Mouse (Mus musculus) lung, adult 2 months (tissue): ENCODE measurements at regions not wholly inside any gene's neighbourhood (a gene's known extent, or its start where the extent isn't known, plus 50 kb on each side); places are given as distances from the start of the nearest gene placed in this dataset.

Experiments used
- CTCF ChIP-seq: fragments of 200-500 bp; IDR thresholded peaks from 2 replicates; pipeline ENCODE4 v1.5.1; 2011; ENCODE audit warnings: mild to moderate bottlenecking, low read length, control low read depth; ENCODE audit not compliant: insufficient read depth
- POLR2A ChIP-seq: fragments of 200-500 bp; IDR thresholded peaks from 2 replicates; pipeline ENCODE4 v1.6.1; 2011; ENCODE audit warnings: low read depth, mild to moderate bottlenecking, control low read depth, low read length, borderline replicate concordance; ENCODE audit errors: extremely low read depth

GRCm38 (mm10) chr3:154440899-154441298 lies 110.4 kb upstream of the Lhx8 start:
- TF ChIP-seq CTCF: no peak
- TF ChIP-seq POLR2A: no peak
